Mouse (Mus musculus): ENCODE results near the gene Fpgs. TPM values are rescaled to one million over a fixed set of nuclear protein-coding genes. Genes with fewer than 3 reads are reported as not detected.

Gene Fpgs
- total RNA-seq, 2 experiments from 2014 or later, result 3.9 to 4.7 TPM

GRCm38 (mm10) chr2:32699680-32700079, 4.3 kb downstream of the Fpgs start:
- no peak for DNase-seq

- DNase-seq, result no peak
Observed at GRCm38 (mm10) chr2:32694691-32695090, 9.3 kb downstream of the Fpgs start.

GRCm38 (mm10) chr2:32693823-32694411, 10.0 kb downstream of the Fpgs start:
- DNase-seq, result peak; percentile 98

- no peak for DNase-seq
Observed at GRCm38 (mm10) chr2:32693282-32693681, 10.7 kb downstream of the Fpgs start.

GRCm38 (mm10) chr2:32692496-32692895, 11.4 kb downstream of the Fpgs start:
- no peak for DNase-seq

GRCm38 (mm10) chr2:32691041-32691440, 12.9 kb downstream of the Fpgs start:
- DNase-seq, result no peak

- DNase-seq, result peak; percentile 80
Observed at GRCm38 (mm10) chr2:32689420-32689819, 14.5 kb downstream of the Fpgs start.

- DNase-seq, result no peak
Observed at GRCm38 (mm10) chr2:32687562-32687961, 16.4 kb downstream of the Fpgs start.

GRCm38 (mm10) chr2:32686640-32687039, 17.3 kb downstream of the Fpgs start:
- no peak for DNase-seq

- DNase-seq, result no peak
Observed at GRCm38 (mm10) chr2:32685807-32686206, 18.1 kb downstream of the Fpgs start.

GRCm38 (mm10) chr2:32684681-32685428, 19.1 kb downstream of the Fpgs start:
- no peak for DNase-seq

GRCm38 (mm10) chr2:32683701-32684100, 20.2 kb downstream of the Fpgs start:
- no peak for DNase-seq

- DNase-seq, result peak; percentile 67
Observed at GRCm38 (mm10) chr2:32682721-32683417, 21.1 kb downstream of the Fpgs start.

GRCm38 (mm10) chr2:32681754-32682153, 22.2 kb downstream of the Fpgs start:
- no peak for DNase-seq

GRCm38 (mm10) chr2:32680961-32681650, 22.8 kb downstream of the Fpgs start:
- no peak for DNase-seq

- peak; percentile 52 for DNase-seq
Observed at GRCm38 (mm10) chr2:32680051-32680451, 23.9 kb downstream of the Fpgs start.

GRCm38 (mm10) chr2:32677683-32678082, 26.3 kb downstream of the Fpgs start:
- DNase-seq, result no peak

GRCm38 (mm10) chr2:32676821-32677220, 27.1 kb downstream of the Fpgs start:
- DNase-seq, result no peak

- DNase-seq, result no peak
Observed at GRCm38 (mm10) chr2:32673176-32673917, 30.6 kb downstream of the Fpgs start.

GRCm38 (mm10) chr2:32671907-32672595, 31.9 kb downstream of the Fpgs start:
- no peak for DNase-seq

- DNase-seq, result no peak
Observed at GRCm38 (mm10) chr2:32671147-32671546, 32.8 kb downstream of the Fpgs start.

Data from gastrocnemius, postnatal 25 days (tissue).